Mouse (Mus musculus): ENCODE results near the gene Mtg1. TPM values are rescaled to one million over a fixed set of nuclear protein-coding genes. Genes with fewer than 3 reads are reported as not detected.
"Not testable (repeated sequence)": the region's sequence is repeated elsewhere in the genome, so short reads cannot be mapped to it uniquely, and the experiment has no call there.

The Mtg1 gene
- polyA plus RNA-seq, 1 experiment from 2014 or later: 20.7 TPM

- peak; percentile 40 for DNase-seq (ENCODE audit: low spot score)
- Histone ChIP-seq H3K27me3 (replicated peaks; ENCODE audit: insufficient read depth, low read length) (no peaks in the 10 kb centered on the region), H3K36me3 (ENCODE audit: insufficient read depth, low read length) (peaks cover 8% of the 10 kb centered on the region; the same call in 1 of the 2 replicates), H3K9ac (replicated peaks; ENCODE audit: low read depth) (peak overlapping the region; percentile 75), H3K4me3 (ENCODE audit: low read depth, low read length) (peak overlapping the region; percentile 65), H3K4me2 (replicated peaks; ENCODE audit: low read depth, low read length) (peak overlapping the region; percentile 87), H3K9me3 (ENCODE audit: low read length) (no peaks in the 10 kb centered on the region), H3K4me1 (ENCODE audit: insufficient read depth, low read depth, low read length) (peaks cover 10% of the 10 kb centered on the region), H3K27ac (ENCODE audit: low read length) (peak overlapping the region; percentile 55)
- peak; percentile 0; the same call in 1 of the 2 replicates for ATAC-seq
- 6% methylated on average over 5 of the region's 5 CpGs for WGBS
- TF ChIP-seq EP300 (IDR thresholded peaks at IDR 0.05) (no peak), CTCF (IDR thresholded peaks at IDR 0.05) (no peak)
These were observed 11.4 kb upstream of the Mtg1 start for GRCm38 (mm10) chr7:140126022-140126350.

GRCm38 (mm10) chr7:140126934-140127333 lies 10.4 kb upstream of the Mtg1 start:
- no peak overlapping the region for H3K4me3 ChIP-seq (ENCODE audit: low read depth, low read length)

GRCm38 (mm10) chr7:140127911-140128310 lies 9.5 kb upstream of the Mtg1 start:
- ATAC-seq: no peak
- no peak for TF ChIP-seq CTCF (IDR thresholded peaks at IDR 0.05)
- no peak for TF ChIP-seq EP300 (IDR thresholded peaks at IDR 0.05)
- Histone ChIP-seq H3K9me3 (ENCODE audit: low read length) (no peaks in the 10 kb centered on the region), H3K4me3 (ENCODE audit: low read depth, low read length) (no peak overlapping the region), H3K4me1 (ENCODE audit: insufficient read depth, low read depth, low read length) (peaks cover 10% of the 10 kb centered on the region), H3K27ac (ENCODE audit: low read length) (no peak overlapping the region), H3K27me3 (replicated peaks; ENCODE audit: insufficient read depth, low read length) (no peaks in the 10 kb centered on the region), H3K9ac (replicated peaks; ENCODE audit: low read depth) (no peak overlapping the region), H3K4me2 (replicated peaks; ENCODE audit: low read depth, low read length) (no peak overlapping the region), H3K36me3 (ENCODE audit: insufficient read depth, low read length) (peaks cover 8% of the 10 kb centered on the region; the same call in 1 of the 2 replicates)
- no peak for DNase-seq (ENCODE audit: low spot score)
- WGBS: 72% methylated on average over 2 of the region's 2 CpGs

More at GRCm38 (mm10) chr7:140126934-140127333, 10.4 kb upstream of the Mtg1 start:
- Histone ChIP-seq H3K9me3 (ENCODE audit: low read length) (no peaks in the 10 kb centered on the region), H3K4me1 (ENCODE audit: insufficient read depth, low read depth, low read length) (peaks cover 10% of the 10 kb centered on the region), H3K4me2 (replicated peaks; ENCODE audit: low read depth, low read length) (0 out of 2 replicates have a peak overlapping the region, but pooled peaks have one; percentile 5), H3K36me3 (ENCODE audit: insufficient read depth, low read length) (peaks cover 8% of the 10 kb centered on the region; the same call in 1 of the 2 replicates), H3K27ac (ENCODE audit: low read length) (no peak overlapping the region), H3K9ac (replicated peaks; ENCODE audit: low read depth) (no peak overlapping the region), H3K27me3 (replicated peaks; ENCODE audit: insufficient read depth, low read length) (no peaks in the 10 kb centered on the region)
- ATAC-seq (no peak), DNase-seq (ENCODE audit: low spot score) (peak; percentile 19)
- WGBS: 74% methylated on average over 3 of the region's 3 CpGs
- TF ChIP-seq CTCF (IDR thresholded peaks at IDR 0.05): no peak
- no peak for TF ChIP-seq EP300 (IDR thresholded peaks at IDR 0.05)

- not testable (repeated sequence) for H3K9ac ChIP-seq (replicated peaks; ENCODE audit: low read depth); H3K27ac ChIP-seq (ENCODE audit: low read length); DNase-seq (ENCODE audit: low spot score); H3K27me3 ChIP-seq (replicated peaks; ENCODE audit: insufficient read depth, low read length); H3K36me3 ChIP-seq (ENCODE audit: insufficient read depth, low read length); H3K9me3 ChIP-seq (ENCODE audit: low read length); H3K4me1 ChIP-seq (ENCODE audit: insufficient read depth, low read depth, low read length); H3K4me3 ChIP-seq (ENCODE audit: low read depth, low read length); H3K4me2 ChIP-seq (replicated peaks; ENCODE audit: low read depth, low read length); ATAC-seq
- 86% methylated on average over 7 of the region's 7 CpGs for WGBS
These were observed 5.2 kb upstream of the Mtg1 start for GRCm38 (mm10) chr7:140132184-140132583.

- not testable (repeated sequence) for H3K4me3 ChIP-seq (ENCODE audit: low read depth, low read length); H3K4me1 ChIP-seq (ENCODE audit: insufficient read depth, low read depth, low read length); H3K27ac ChIP-seq (ENCODE audit: low read length); ATAC-seq; H3K27me3 ChIP-seq (replicated peaks; ENCODE audit: insufficient read depth, low read length); H3K9ac ChIP-seq (replicated peaks; ENCODE audit: low read depth); H3K4me2 ChIP-seq (replicated peaks; ENCODE audit: low read depth, low read length); H3K9me3 ChIP-seq (ENCODE audit: low read length); H3K36me3 ChIP-seq (ENCODE audit: insufficient read depth, low read length); DNase-seq (ENCODE audit: low spot score)
- 89% methylated on average over 5 of the region's 7 CpGs for WGBS
These were observed 3.3 kb upstream of the Mtg1 start for GRCm38 (mm10) chr7:140134033-140134432.

GRCm38 (mm10) chr7:140135106-140135770 lies 2.1 kb upstream of the Mtg1 start:
- TF ChIP-seq CTCF (IDR thresholded peaks at IDR 0.05) (no peak), EP300 (IDR thresholded peaks at IDR 0.05) (no peak)
- H3K36me3 ChIP-seq (ENCODE audit: insufficient read depth, low read length): peaks cover 5% of the 10 kb centered on the region; the same call in 1 of the 2 replicates

GRCm38 (mm10) chr7:140138021-140138310 lies 602 bp downstream of the Mtg1 start:
- WGBS: under 1% methylated on average over 8 of the region's 8 CpGs
- Histone ChIP-seq H3K27me3 (replicated peaks; ENCODE audit: insufficient read depth, low read length) (no peaks in the 10 kb centered on the region), H3K4me3 (ENCODE audit: low read depth, low read length) (peak overlapping the region; percentile 64), H3K9me3 (ENCODE audit: low read length) (no peaks in the 10 kb centered on the region), H3K9ac (replicated peaks; ENCODE audit: low read depth) (peak overlapping the region; percentile 66), H3K4me1 (ENCODE audit: insufficient read depth, low read depth, low read length) (peaks cover 3% of the 10 kb centered on the region; the same call in 1 of the 2 replicates), H3K36me3 (ENCODE audit: insufficient read depth, low read length) (no peaks in the 10 kb centered on the region), H3K4me2 (replicated peaks; ENCODE audit: low read depth, low read length) (peak overlapping the region; percentile 80), H3K27ac (ENCODE audit: low read length) (peak overlapping the region; percentile 69)
- DNase-seq (ENCODE audit: low spot score) (no peak), ATAC-seq (no peak)
- TF ChIP-seq EP300 (IDR thresholded peaks at IDR 0.05): no peak
- no peak for TF ChIP-seq CTCF (IDR thresholded peaks at IDR 0.05)

More at GRCm38 (mm10) chr7:140135106-140135770, 2.1 kb upstream of the Mtg1 start:
- Histone ChIP-seq H3K27ac (ENCODE audit: low read length) (no peak overlapping the region), H3K4me1 (ENCODE audit: insufficient read depth, low read depth, low read length) (peaks cover 3% of the 10 kb centered on the region; the same call in 1 of the 2 replicates), H3K27me3 (replicated peaks; ENCODE audit: insufficient read depth, low read length) (no peaks in the 10 kb centered on the region), H3K9ac (replicated peaks; ENCODE audit: low read depth) (no peak overlapping the region), H3K4me2 (replicated peaks; ENCODE audit: low read depth, low read length) (no peak overlapping the region), H3K9me3 (ENCODE audit: low read length) (no peaks in the 10 kb centered on the region), H3K4me3 (ENCODE audit: low read depth, low read length) (no peak overlapping the region)
- WGBS: 76% methylated on average over 5 of the region's 5 CpGs
- no peak for ATAC-seq
- DNase-seq (ENCODE audit: low spot score): no peak
